Mouse (Mus musculus) embryonic fibroblast, embryonic 13.5 days (primary cell): ENCODE data around the gene Khdc4.

Experiments used
- CTCF ChIP-seq: IDR thresholded peaks from 2 replicates; pipeline ENCODE4 v1.5.1; 2011; ENCODE audit warnings: mild to moderate bottlenecking, control low read depth, low read length, moderate library complexity, borderline replicate concordance; ENCODE audit not compliant: insufficient read depth
- POLR2A ChIP-seq: IDR thresholded peaks from 2 replicates; pipeline ENCODE4 v1.6.1; 2011; ENCODE audit warnings: low read depth, mild to moderate bottlenecking, control low read depth, low read length, moderate library complexity

- TF ChIP-seq CTCF (no peak), POLR2A (no peak)
Observed at GRCm38 (mm10) chr3:88746139-88746870, 60.7 kb downstream of the Khdc4 start.
